Mouse (Mus musculus): ENCODE results near the gene Xpc. TPM values are rescaled to one million over a fixed set of nuclear protein-coding genes. Genes with fewer than 3 reads are reported as not detected.

The Xpc gene
- total RNA-seq, 1 experiment, result 17.6 TPM

DNA sequence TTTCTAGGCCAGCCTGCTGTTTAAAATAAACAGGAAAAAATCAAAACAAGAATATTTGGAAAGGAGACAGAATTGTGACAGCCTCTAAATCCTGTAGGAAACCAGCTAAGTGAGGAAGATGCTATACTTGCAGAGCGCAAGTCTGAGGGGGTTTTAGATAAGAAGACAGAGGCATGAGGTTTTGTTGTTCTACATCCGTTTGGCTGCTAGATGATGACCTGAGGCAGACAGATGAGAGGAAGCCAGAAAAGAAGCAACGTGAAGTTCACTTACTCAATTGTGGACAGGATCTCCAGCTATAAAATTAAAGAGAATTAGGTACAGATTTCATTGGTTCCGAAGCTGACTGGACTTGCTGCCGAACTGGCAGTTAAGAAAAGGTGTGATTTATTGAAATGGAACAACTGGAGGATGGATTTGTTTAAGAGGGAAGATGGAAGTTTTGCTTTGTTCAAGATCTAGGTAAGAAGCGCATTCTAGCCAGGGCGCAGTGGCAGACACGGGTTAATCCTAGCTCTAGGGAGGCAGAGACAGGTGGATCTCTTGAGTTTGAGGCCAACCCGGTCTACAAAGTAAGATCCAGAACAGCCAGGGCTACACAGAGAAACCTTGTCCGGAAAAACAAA, 838 bp downstream of the Xpc start:
- DNase-seq (ENCODE audit: low read depth, low spot score), result no peak
- Histone ChIP-seq H3K36me3 (ENCODE audit: control insufficient read depth, insufficient read depth, low read length, poor library complexity, severe bottlenecking) (peaks cover 9% of the 10 kb centered on the region), H3K9me3 (ENCODE audit: control insufficient read depth, insufficient read depth, low read depth, low read length) (no peaks in the 10 kb centered on the region), H3K4me3 (ENCODE audit: insufficient read depth in 1 of 2, low read depth in 1 of 2, low read length in 2 of 2, poor library complexity in 1 of 2, severe bottlenecking in 1 of 2) (peak overlapping the region; percentile 79 to 80), H3K27ac (ENCODE audit: insufficient read depth, low read depth, low read length, poor library complexity, severe bottlenecking) (no peak overlapping the region), H3K9ac (ENCODE audit: insufficient read depth, low read depth, low read length, poor library complexity, severe bottlenecking) (peak overlapping the region; percentile 82), H3K4me1 (ENCODE audit: control insufficient read depth in 2 of 2, insufficient read depth in 2 of 2, low read length in 2 of 2, poor library complexity in 1 of 2) (peaks cover 3 to 5% of the 10 kb centered on the region in 2 experiments; a peak in 3 of 4 replicates)
- in situ Hi-C loops (cut with MboI; ENCODE audit: low sequenced_read_pairs in 2 of 2, unreplicated experiment in 2 of 2), result no loop called here
- TF ChIP-seq ZNF384 (IDR thresholded peaks at IDR 0.05; ENCODE audit: low read depth, low read length) (no peak), HCFC1 (IDR thresholded peaks at IDR 0.05; ENCODE audit: borderline replicate concordance, insufficient read depth, low read length) (no peak), CHD2 (IDR thresholded peaks at IDR 0.05; ENCODE audit: low read depth, low read length) (no peak), ZC3H11A (IDR thresholded peaks at IDR 0.05; ENCODE audit: borderline replicate concordance, low read depth, low read length) (no peak), MAFK (IDR thresholded peaks at IDR 0.05; ENCODE audit: insufficient read depth, low read depth, low read length) (no peak)

DNA sequence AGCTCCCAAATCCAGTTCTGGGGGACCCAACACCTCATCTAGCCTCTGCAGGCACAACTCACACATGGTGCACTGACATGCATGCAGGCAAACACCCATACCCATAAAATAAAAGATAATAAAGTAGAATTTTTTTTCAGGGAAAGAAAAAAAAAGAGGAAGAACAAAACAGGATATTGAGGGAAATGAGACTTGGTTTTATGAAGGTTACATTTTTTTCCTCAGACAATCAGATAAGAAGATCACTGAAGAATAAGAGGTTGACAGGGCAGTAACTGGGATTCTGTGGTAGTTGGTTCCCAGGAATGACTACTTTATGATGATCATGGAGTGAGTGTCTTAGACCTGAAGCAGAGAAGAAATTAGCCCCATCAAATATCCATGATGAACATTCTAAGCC, 1.6 kb downstream of the Xpc start:
- no peak overlapping the region for H3K4me3 ChIP-seq (ENCODE audit: insufficient read depth in 1 of 2, low read depth in 1 of 2, low read length in 2 of 2, poor library complexity in 1 of 2, severe bottlenecking in 1 of 2)
- TF ChIP-seq ZC3H11A (IDR thresholded peaks at IDR 0.05; ENCODE audit: borderline replicate concordance, low read depth, low read length) (no peak), MAFK (IDR thresholded peaks at IDR 0.05; ENCODE audit: insufficient read depth, low read depth, low read length) (no peak), CHD2 (IDR thresholded peaks at IDR 0.05; ENCODE audit: low read depth, low read length) (no peak), HCFC1 (IDR thresholded peaks at IDR 0.05; ENCODE audit: borderline replicate concordance, insufficient read depth, low read length) (no peak), ZNF384 (IDR thresholded peaks at IDR 0.05; ENCODE audit: low read depth, low read length) (no peak)
- DNase-seq (ENCODE audit: low read depth, low spot score), result no peak
- in situ Hi-C loops (cut with MboI; ENCODE audit: low sequenced_read_pairs in 2 of 2, unreplicated experiment in 2 of 2), result no loop called here
- no peaks in the 10 kb centered on the region for H3K9me3 ChIP-seq (ENCODE audit: control insufficient read depth, insufficient read depth, low read depth, low read length)
- H3K9ac ChIP-seq (ENCODE audit: insufficient read depth, low read depth, low read length, poor library complexity, severe bottlenecking), result no peak overlapping the region
- peaks cover 9% of the 10 kb centered on the region for H3K36me3 ChIP-seq (ENCODE audit: control insufficient read depth, insufficient read depth, low read length, poor library complexity, severe bottlenecking)
- H3K27ac ChIP-seq (ENCODE audit: insufficient read depth, low read depth, low read length, poor library complexity, severe bottlenecking), result no peak overlapping the region
- peaks cover 3 to 5% of the 10 kb centered on the region in 2 experiments; a peak in 3 of 4 replicates for H3K4me1 ChIP-seq (ENCODE audit: control insufficient read depth in 2 of 2, insufficient read depth in 2 of 2, low read length in 2 of 2, poor library complexity in 1 of 2)

DNA sequence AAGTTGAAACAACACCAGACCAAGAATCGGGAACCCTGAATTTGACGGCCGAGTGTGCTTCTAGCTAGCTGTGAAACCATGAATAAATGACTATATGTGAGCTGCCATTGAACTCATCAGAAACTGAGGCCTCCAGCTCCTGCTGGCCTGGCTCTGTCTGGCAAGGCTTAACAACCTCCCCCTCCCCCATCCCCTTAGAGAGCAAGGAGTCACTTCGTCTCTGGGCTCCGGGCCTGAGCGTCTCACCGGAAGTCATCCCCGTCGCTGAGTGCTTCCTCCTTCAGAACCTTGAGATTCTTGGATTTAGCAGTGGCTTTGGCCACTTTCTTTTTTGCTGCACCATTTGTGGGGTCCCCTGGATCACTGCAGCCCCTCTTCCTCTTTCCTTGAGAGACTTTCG, 5.5 kb downstream of the Xpc start:
- Histone ChIP-seq H3K9ac (ENCODE audit: insufficient read depth, low read depth, low read length, poor library complexity, severe bottlenecking) (0 out of 2 replicates have a peak overlapping the region, but pooled peaks have one; percentile 3), H3K36me3 (ENCODE audit: control insufficient read depth, insufficient read depth, low read length, poor library complexity, severe bottlenecking) (peaks cover 25% of the 10 kb centered on the region; the same call in 1 of the 2 replicates), H3K27ac (ENCODE audit: insufficient read depth, low read depth, low read length, poor library complexity, severe bottlenecking) (no peak overlapping the region), H3K4me1 (ENCODE audit: control insufficient read depth in 2 of 2, insufficient read depth in 2 of 2, low read length in 2 of 2, poor library complexity in 1 of 2) (peaks cover 2 to 3% of the 10 kb centered on the region in 2 experiments; a peak in 3 of 4 replicates), H3K4me3 (ENCODE audit: insufficient read depth in 1 of 2, low read depth in 1 of 2, low read length in 2 of 2, poor library complexity in 1 of 2, severe bottlenecking in 1 of 2) (peak overlapping the region in 1 of 2 experiments; percentile 8; a peak in 1 of 4 replicates), H3K9me3 (ENCODE audit: control insufficient read depth, insufficient read depth, low read depth, low read length) (no peaks in the 10 kb centered on the region)
- no peak for DNase-seq (ENCODE audit: low read depth, low spot score)
- in situ Hi-C loops (cut with MboI; ENCODE audit: low sequenced_read_pairs in 2 of 2, unreplicated experiment in 2 of 2), result no loop called here
- TF ChIP-seq ZNF384 (IDR thresholded peaks at IDR 0.05; ENCODE audit: low read depth, low read length), result no peak
- no peak for TF ChIP-seq CHD2 (IDR thresholded peaks at IDR 0.05; ENCODE audit: low read depth, low read length)
- no peak for TF ChIP-seq ZC3H11A (IDR thresholded peaks at IDR 0.05; ENCODE audit: borderline replicate concordance, low read depth, low read length)
- TF ChIP-seq HCFC1 (IDR thresholded peaks at IDR 0.05; ENCODE audit: borderline replicate concordance, insufficient read depth, low read length), result no peak
- no peak for TF ChIP-seq MAFK (IDR thresholded peaks at IDR 0.05; ENCODE audit: insufficient read depth, low read depth, low read length)

DNA sequence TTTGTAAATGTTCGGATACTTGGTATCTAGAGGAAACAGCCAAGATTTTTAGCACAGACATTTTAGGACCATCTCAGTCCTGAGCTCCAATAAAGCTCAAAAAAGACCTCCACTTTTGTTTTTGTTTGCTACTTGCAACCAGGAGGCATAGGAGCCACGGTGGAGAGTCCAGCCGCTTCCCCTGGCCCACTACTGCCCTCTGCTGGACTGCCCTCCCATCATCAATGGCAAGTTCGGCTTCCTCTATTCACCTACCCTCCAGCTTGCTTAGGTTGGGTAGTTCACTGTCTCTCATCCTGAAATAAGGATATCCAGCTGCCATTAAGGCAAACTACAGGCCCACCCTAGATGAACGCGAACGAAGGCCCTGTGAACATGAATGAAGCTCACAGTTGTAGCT, 6.4 kb downstream of the Xpc start:
- H3K36me3 ChIP-seq (ENCODE audit: control insufficient read depth, insufficient read depth, low read length, poor library complexity, severe bottlenecking), result peaks cover 33% of the 10 kb centered on the region; the same call in 1 of the 2 replicates
- TF ChIP-seq ZC3H11A (IDR thresholded peaks at IDR 0.05; ENCODE audit: borderline replicate concordance, low read depth, low read length) (peak; percentile 39; the same call in 1 of the 2 replicates), MAFK (IDR thresholded peaks at IDR 0.05; ENCODE audit: insufficient read depth, low read depth, low read length) (no peak), HCFC1 (IDR thresholded peaks at IDR 0.05; ENCODE audit: borderline replicate concordance, insufficient read depth, low read length) (no peak)

More for the DNA sequence above, 6.4 kb downstream of the Xpc start:
- Histone ChIP-seq H3K9me3 (ENCODE audit: control insufficient read depth, insufficient read depth, low read depth, low read length) (no peaks in the 10 kb centered on the region), H3K4me1 (ENCODE audit: control insufficient read depth in 2 of 2, insufficient read depth in 2 of 2, low read length in 2 of 2, poor library complexity in 1 of 2) (peaks cover 0 to 2% of the 10 kb centered on the region in 2 experiments; a peak in 1 of 4 replicates), H3K9ac (ENCODE audit: insufficient read depth, low read depth, low read length, poor library complexity, severe bottlenecking) (no peak overlapping the region), H3K4me3 (ENCODE audit: insufficient read depth in 1 of 2, low read depth in 1 of 2, low read length in 2 of 2, poor library complexity in 1 of 2, severe bottlenecking in 1 of 2) (no peak overlapping the region), H3K27ac (ENCODE audit: insufficient read depth, low read depth, low read length, poor library complexity, severe bottlenecking) (no peak overlapping the region)
- in situ Hi-C loops (cut with MboI; ENCODE audit: low sequenced_read_pairs in 2 of 2, unreplicated experiment in 2 of 2), result no loop called here
- DNase-seq (ENCODE audit: low read depth, low spot score), result no peak
